Mouse (Mus musculus) embryonic facial prominence, embryonic 15.5 days (tissue): ENCODE results near the gene Emc7. TPM values are rescaled to one million over a fixed set of nuclear protein-coding genes. Genes with fewer than 3 reads are reported as not detected.

Experiments used
- ATAC-seq: fragments of 200-750 bp; cut with Nextera tagmentation; 2 replicates; pipeline ENCODE4 v1.8.0; 2017; ENCODE audit warnings: low read depth, moderate TSS enrichment; ENCODE audit not compliant: insufficient number of reproducible peaks, low FRiP score, low TSS enrichment
- H3K27ac ChIP-seq: fragments of 300-500 bp; sonication (generic); replicated peaks from 2 replicates; pipeline ENCODE4 v1.5.1; 2015; ENCODE audit warnings: mild to moderate bottlenecking, inconsistent platforms
- H3K27me3 ChIP-seq: fragments of 300-500 bp; sonication (generic); 2 replicates; pipeline ENCODE4 v1.6.1; 2015; ENCODE audit warnings: inconsistent platforms
- H3K36me3 ChIP-seq: fragments of 300-500 bp; sonication (generic); 2 replicates; pipeline ENCODE4 v1.6.1; 2015; ENCODE audit warnings: mild to moderate bottlenecking, inconsistent platforms
- H3K4me1 ChIP-seq: fragments of 300-500 bp; sonication (generic); 2 replicates; pipeline ENCODE4 v1.6.1; 2015; ENCODE audit warnings: inconsistent platforms
- H3K4me2 ChIP-seq: fragments of 300-500 bp; sonication (generic); replicated peaks from 2 replicates; pipeline ENCODE4 v1.6.1; 2015; ENCODE audit warnings: mild to moderate bottlenecking, inconsistent platforms
- H3K4me3 ChIP-seq: fragments of 300-500 bp; sonication (generic); replicated peaks from 2 replicates; pipeline ENCODE4 v1.5.1; 2015; ENCODE audit warnings: mild to moderate bottlenecking, inconsistent platforms
- H3K9ac ChIP-seq: fragments of 300-500 bp; sonication (generic); 2 replicates; pipeline ENCODE4 v1.6.1; 2015; ENCODE audit warnings: inconsistent platforms
- H3K9me3 ChIP-seq: fragments of 300-500 bp; sonication (generic); replicated peaks from 2 replicates; pipeline ENCODE4 v1.6.1; 2016; ENCODE audit warnings: inconsistent platforms
- WGBS: fragments of 180-500 bp; shearing (Covaris S2); methylation state at CpG from one replicate; pipeline ENCODE4 v1.1.7; 2015; 5-methylcytosine and 5-hydroxymethylcytosine counted together
- polyA plus RNA-seq: library from polyadenylated mRNA; unstranded; fragments of >200 nt; fragmentation: Nextera tagmentation; extraction: Ambion mirVana; gene quantifications from 2 replicates; pipeline ENCODE4 v1.2.1, GENCODE M21; 2015

Gene Emc7
- polyA plus RNA-seq, 1 experiment from 2014 or later = 19.6 TPM

GRCm38 (mm10) chr2:112501209-112501608 lies 46.4 kb downstream of the Emc7 start:
- H3K36me3 ChIP-seq = no peaks in the 10 kb centered on the region
- H3K9ac ChIP-seq = no peak overlapping the region
- no peak overlapping the region for H3K27ac ChIP-seq
- WGBS = 3% methylated on average over 6 of the region's 6 CpGs
- ATAC-seq = peak; percentile 80; the same call in 1 of the 2 replicates
- H3K4me2 ChIP-seq = no peak overlapping the region
- H3K4me3 ChIP-seq = no peak overlapping the region
- H3K9me3 ChIP-seq = no peaks in the 10 kb centered on the region
- 0 out of 2 replicates have a peak, but pooled peaks cover 4% of the 10 kb centered on the region for H3K4me1 ChIP-seq
- H3K27me3 ChIP-seq = no peaks in the 10 kb centered on the region

- 78% methylated on average over 6 of the region's 6 CpGs for WGBS
- H3K9me3 ChIP-seq = no peaks in the 10 kb centered on the region
- 0 out of 2 replicates have a peak, but pooled peaks cover 4% of the 10 kb centered on the region for H3K4me1 ChIP-seq
- no peak overlapping the region for H3K27ac ChIP-seq
- H3K27me3 ChIP-seq = no peaks in the 10 kb centered on the region
- H3K4me3 ChIP-seq = no peak overlapping the region
- H3K4me2 ChIP-seq = no peak overlapping the region
- no peak for ATAC-seq
- H3K9ac ChIP-seq = no peak overlapping the region
- no peaks in the 10 kb centered on the region for H3K36me3 ChIP-seq
These were observed 49.2 kb downstream of the Emc7 start for GRCm38 (mm10) chr2:112503978-112504377.

GRCm38 (mm10) chr2:112506841-112507435 lies 52.1 kb downstream of the Emc7 start:
- Histone ChIP-seq H3K4me2 (no peak overlapping the region), H3K4me1 (no peaks in the 10 kb centered on the region), H3K27me3 (no peaks in the 10 kb centered on the region), H3K36me3 (no peaks in the 10 kb centered on the region), H3K9me3 (no peaks in the 10 kb centered on the region), H3K4me3 (no peak overlapping the region), H3K27ac (no peak overlapping the region), H3K9ac (no peak overlapping the region)
- no peak for ATAC-seq
- 76% methylated on average over 5 of the region's 5 CpGs for WGBS

- no peaks in the 10 kb centered on the region for H3K4me1 ChIP-seq
- 91% methylated on average over 1 of the region's 1 CpGs for WGBS
- no peak for ATAC-seq
- H3K9me3 ChIP-seq = no peaks in the 10 kb centered on the region
- no peak overlapping the region for H3K4me2 ChIP-seq
- no peaks in the 10 kb centered on the region for H3K36me3 ChIP-seq
- H3K4me3 ChIP-seq = no peak overlapping the region
- H3K27me3 ChIP-seq = no peaks in the 10 kb centered on the region
- no peak overlapping the region for H3K27ac ChIP-seq
- no peak overlapping the region for H3K9ac ChIP-seq
These were observed 52.6 kb downstream of the Emc7 start for GRCm38 (mm10) chr2:112507444-112507843.

GRCm38 (mm10) chr2:112510140-112510539 lies 55.3 kb downstream of the Emc7 start:
- Histone ChIP-seq H3K36me3 (no peaks in the 10 kb centered on the region), H3K27me3 (no peaks in the 10 kb centered on the region), H3K9me3 (no peaks in the 10 kb centered on the region), H3K27ac (no peak overlapping the region), H3K4me1 (no peaks in the 10 kb centered on the region), H3K9ac (no peak overlapping the region), H3K4me3 (no peak overlapping the region), H3K4me2 (no peak overlapping the region)
- no peak for ATAC-seq
- WGBS = 78% methylated on average over 4 of the region's 4 CpGs

GRCm38 (mm10) chr2:112513036-112513435 lies 58.2 kb downstream of the Emc7 start:
- no peak overlapping the region for H3K4me2 ChIP-seq
- no peak overlapping the region for H3K4me3 ChIP-seq
- no peak overlapping the region for H3K9ac ChIP-seq
- H3K27me3 ChIP-seq = no peaks in the 10 kb centered on the region
- H3K36me3 ChIP-seq = no peaks in the 10 kb centered on the region
- no peak for ATAC-seq
- H3K4me1 ChIP-seq = no peaks in the 10 kb centered on the region
- H3K27ac ChIP-seq = no peak overlapping the region
- no peaks in the 10 kb centered on the region for H3K9me3 ChIP-seq
- WGBS = 100% methylated on average over 1 of the region's 1 CpGs

- H3K4me2 ChIP-seq = no peak overlapping the region
- no peak overlapping the region for H3K27ac ChIP-seq
- no peak for ATAC-seq
- H3K27me3 ChIP-seq = no peaks in the 10 kb centered on the region
- H3K36me3 ChIP-seq = no peaks in the 10 kb centered on the region
- WGBS = 72% methylated on average over 3 of the region's 3 CpGs
- H3K9me3 ChIP-seq = no peaks in the 10 kb centered on the region
- H3K4me3 ChIP-seq = no peak overlapping the region
- no peaks in the 10 kb centered on the region for H3K4me1 ChIP-seq
- H3K9ac ChIP-seq = no peak overlapping the region
These were observed 61.9 kb downstream of the Emc7 start for GRCm38 (mm10) chr2:112516728-112517127.

- Histone ChIP-seq H3K9ac (no peak overlapping the region), H3K4me3 (no peak overlapping the region), H3K27me3 (no peaks in the 10 kb centered on the region), H3K36me3 (no peaks in the 10 kb centered on the region), H3K9me3 (no peaks in the 10 kb centered on the region), H3K27ac (no peak overlapping the region), H3K4me1 (no peaks in the 10 kb centered on the region), H3K4me2 (no peak overlapping the region)
- no peak for ATAC-seq
- 80% methylated on average over 3 of the region's 3 CpGs for WGBS
These were observed 62.4 kb downstream of the Emc7 start for GRCm38 (mm10) chr2:112517218-112517617.

- ATAC-seq = no peak
- H3K9me3 ChIP-seq = no peaks in the 10 kb centered on the region
- H3K4me3 ChIP-seq = no peak overlapping the region
- H3K9ac ChIP-seq = no peak overlapping the region
- H3K27ac ChIP-seq = no peak overlapping the region
- H3K36me3 ChIP-seq = no peaks in the 10 kb centered on the region
- no peak overlapping the region for H3K4me2 ChIP-seq
- no peaks in the 10 kb centered on the region for H3K4me1 ChIP-seq
- H3K27me3 ChIP-seq = no peaks in the 10 kb centered on the region
These were observed 63.7 kb downstream of the Emc7 start for GRCm38 (mm10) chr2:112518541-112518940.

- no peaks in the 10 kb centered on the region for H3K4me1 ChIP-seq
- WGBS = 87% methylated on average over 4 of the region's 4 CpGs
- no peak overlapping the region for H3K4me3 ChIP-seq
- H3K9me3 ChIP-seq = no peaks in the 10 kb centered on the region
- H3K9ac ChIP-seq = no peak overlapping the region
- H3K4me2 ChIP-seq = no peak overlapping the region
- no peak for ATAC-seq
- no peaks in the 10 kb centered on the region for H3K36me3 ChIP-seq
- no peak overlapping the region for H3K27ac ChIP-seq
- H3K27me3 ChIP-seq = no peaks in the 10 kb centered on the region
These were observed 66.0 kb downstream of the Emc7 start for GRCm38 (mm10) chr2:112520526-112521482.
